Mouse (Mus musculus) kidney, adult 2 months (tissue): ENCODE results near the gene Stim2.

Source experiments
- CTCF ChIP-seq: fragments of 200-500 bp; conservative IDR thresholded peaks from 2 replicates; pipeline ENCODE4 v1.5.1; 2011; ENCODE audit warnings: low read depth, mild to moderate bottlenecking, control low read depth, low read length, moderate library complexity, mixed read lengths; ENCODE audit not compliant: insufficient read depth, insufficient read length
- POLR2A ChIP-seq: fragments of 200-500 bp; IDR thresholded peaks from one replicate; pipeline ENCODE4 v1.6.1; 2011; ENCODE audit warnings: low read depth, low read length, control low read depth

GRCm38 (mm10) chr5:53965656-53966055 is 32.6 kb upstream of the Stim2 start:
- no peak for TF ChIP-seq POLR2A
- TF ChIP-seq CTCF: no peak
